Mouse (Mus musculus): Measurements from ENCODE around the gene AC124502.3. TPM values are rescaled to one million over a fixed set of nuclear protein-coding genes. Genes with fewer than 3 reads are reported as not detected.
A peak's percentile ranks its signal among the peaks of the same experiment; 100 is the strongest.

Gene AC124502.3
- polyA plus RNA-seq, 1 experiment: 2.8 TPM

DNA sequence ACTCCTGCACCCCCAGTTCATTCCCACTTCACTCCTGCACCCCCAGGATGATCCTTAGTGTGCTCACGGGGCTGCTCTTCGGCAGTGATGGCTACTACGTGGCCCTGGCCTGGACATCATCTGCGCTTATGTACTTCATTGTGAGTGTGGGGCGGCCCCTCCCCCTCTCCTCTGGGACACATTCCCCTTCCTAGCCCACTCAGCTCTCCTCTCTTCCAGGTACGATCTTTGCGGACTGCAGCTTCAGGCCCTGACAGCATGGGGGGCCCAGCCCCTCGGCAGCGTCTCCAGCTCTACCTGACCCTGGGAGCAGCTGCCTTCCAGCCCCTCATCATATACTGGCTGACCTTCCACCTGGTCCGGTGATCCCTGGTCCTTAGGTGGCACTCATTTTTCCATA, 53.4 kb downstream of the AC124502.3 start:
- TF ChIP-seq POLR2A (IDR thresholded peaks at IDR 0.05; ENCODE audit: borderline replicate concordance, extremely low read depth, insufficient read depth, insufficient read length, poor library complexity, severe bottlenecking) (no peak), CTCF (IDR thresholded peaks at IDR 0.05; ENCODE audit: borderline replicate concordance, extremely low read depth, insufficient read depth, insufficient read length) (no peak)
- DNase-seq (ENCODE audit: low read depth): no peak

DNA sequence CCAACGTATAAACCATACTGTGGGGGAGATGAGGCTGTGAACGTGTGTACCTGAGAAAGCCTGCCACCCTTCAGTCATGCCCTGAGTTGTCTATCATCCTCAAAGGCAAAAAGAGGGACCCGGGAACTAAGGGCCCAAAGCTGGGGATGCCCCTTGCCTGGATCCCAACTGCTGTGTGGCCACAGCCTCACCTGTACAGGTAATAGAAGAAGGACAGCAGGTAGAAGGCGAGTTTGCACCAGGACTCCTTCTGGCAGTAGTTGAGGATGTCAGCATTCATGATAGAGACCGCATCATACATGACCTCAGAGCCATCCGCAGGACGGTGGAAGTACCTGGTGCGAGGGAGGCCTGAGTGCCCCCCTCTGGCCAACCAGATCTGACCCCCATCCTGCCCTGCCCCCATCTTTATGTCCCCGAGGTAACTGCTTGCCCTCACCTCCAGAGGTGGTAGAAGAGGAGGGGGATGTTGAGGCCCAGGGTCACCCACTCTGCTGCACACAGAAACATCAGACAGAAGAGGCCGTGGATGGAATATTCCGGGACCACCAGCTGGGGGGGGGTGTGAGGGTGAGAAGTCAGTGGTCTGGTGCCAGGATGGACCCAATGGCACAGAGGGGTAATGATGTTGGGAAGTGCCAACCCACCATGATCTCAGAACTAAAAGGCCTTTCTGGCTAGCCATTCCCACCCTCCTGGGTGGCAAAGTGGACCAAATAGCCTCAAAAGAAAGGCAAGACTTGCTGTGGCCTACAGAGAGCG, 55.0 kb downstream of the AC124502.3 start:
- no peak for DNase-seq (ENCODE audit: low read depth)
- TF ChIP-seq POLR2A (IDR thresholded peaks at IDR 0.05; ENCODE audit: borderline replicate concordance, extremely low read depth, insufficient read depth, insufficient read length, poor library complexity, severe bottlenecking) (no peak), CTCF (IDR thresholded peaks at IDR 0.05; ENCODE audit: borderline replicate concordance, extremely low read depth, insufficient read depth, insufficient read length) (no peak)

DNA sequence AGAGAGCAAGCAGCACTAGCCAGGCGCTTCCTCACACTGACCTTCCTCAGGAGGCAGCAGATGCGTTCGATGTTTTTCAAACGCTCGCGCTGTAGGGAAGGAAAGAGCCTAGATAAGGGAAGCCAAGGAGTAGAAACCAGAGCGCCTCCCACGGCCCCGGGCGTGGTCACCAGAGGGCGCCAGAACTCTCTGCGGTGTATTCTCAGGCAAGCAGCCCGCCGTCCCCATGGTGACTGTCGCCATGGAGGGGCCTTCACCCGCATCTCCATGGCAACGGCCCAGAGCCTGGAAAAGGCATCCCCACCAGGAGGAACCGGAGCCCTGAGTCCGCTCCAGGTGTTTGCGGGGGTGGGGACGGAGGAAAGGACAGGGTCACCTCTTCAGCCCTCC, 55.5 kb downstream of the AC124502.3 start:
- peak; percentile 98 for DNase-seq (ENCODE audit: low read depth)
- TF ChIP-seq POLR2A (IDR thresholded peaks at IDR 0.05; ENCODE audit: borderline replicate concordance, extremely low read depth, insufficient read depth, insufficient read length, poor library complexity, severe bottlenecking): no peak; the same call in 1 of the 2 replicates
- peak; percentile 92 for TF ChIP-seq CTCF (IDR thresholded peaks at IDR 0.05; ENCODE audit: borderline replicate concordance, extremely low read depth, insufficient read depth, insufficient read length)

DNA sequence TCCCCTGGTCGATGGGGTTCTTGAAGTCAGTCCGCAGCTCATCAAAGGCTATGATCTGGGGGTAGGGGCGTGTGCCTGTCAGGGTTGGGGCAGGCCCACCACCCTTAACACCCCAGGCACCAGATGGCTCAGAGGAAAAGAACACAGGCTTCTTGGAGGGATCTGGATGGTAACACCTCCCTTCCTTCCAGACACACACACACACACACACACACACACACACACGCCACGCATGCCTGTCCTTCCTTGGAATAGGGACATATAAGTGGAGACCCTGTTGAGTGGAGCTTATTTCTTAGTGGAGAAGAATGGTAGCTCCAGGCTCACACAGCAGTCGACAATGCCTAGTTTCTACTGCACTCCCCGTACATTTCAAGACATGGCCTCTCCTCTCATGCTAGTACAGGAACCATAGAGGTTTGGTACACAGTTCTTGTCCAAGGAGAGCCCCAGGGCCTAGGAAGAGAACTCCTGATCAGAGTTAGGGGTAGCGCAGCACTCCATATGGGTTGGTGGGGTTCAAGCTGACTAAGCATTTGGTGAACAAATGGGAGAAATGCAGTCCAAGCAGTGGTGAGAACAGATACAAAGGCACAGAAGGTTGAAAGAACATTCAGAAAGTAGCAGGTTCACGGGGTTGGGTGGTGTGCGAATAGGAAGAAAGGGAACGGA, 56.2 kb downstream of the AC124502.3 start:
- no peak for DNase-seq (ENCODE audit: low read depth)
- TF ChIP-seq CTCF (IDR thresholded peaks at IDR 0.05; ENCODE audit: borderline replicate concordance, extremely low read depth, insufficient read depth, insufficient read length) (no peak), POLR2A (IDR thresholded peaks at IDR 0.05; ENCODE audit: borderline replicate concordance, extremely low read depth, insufficient read depth, insufficient read length, poor library complexity, severe bottlenecking) (no peak)

DNA sequence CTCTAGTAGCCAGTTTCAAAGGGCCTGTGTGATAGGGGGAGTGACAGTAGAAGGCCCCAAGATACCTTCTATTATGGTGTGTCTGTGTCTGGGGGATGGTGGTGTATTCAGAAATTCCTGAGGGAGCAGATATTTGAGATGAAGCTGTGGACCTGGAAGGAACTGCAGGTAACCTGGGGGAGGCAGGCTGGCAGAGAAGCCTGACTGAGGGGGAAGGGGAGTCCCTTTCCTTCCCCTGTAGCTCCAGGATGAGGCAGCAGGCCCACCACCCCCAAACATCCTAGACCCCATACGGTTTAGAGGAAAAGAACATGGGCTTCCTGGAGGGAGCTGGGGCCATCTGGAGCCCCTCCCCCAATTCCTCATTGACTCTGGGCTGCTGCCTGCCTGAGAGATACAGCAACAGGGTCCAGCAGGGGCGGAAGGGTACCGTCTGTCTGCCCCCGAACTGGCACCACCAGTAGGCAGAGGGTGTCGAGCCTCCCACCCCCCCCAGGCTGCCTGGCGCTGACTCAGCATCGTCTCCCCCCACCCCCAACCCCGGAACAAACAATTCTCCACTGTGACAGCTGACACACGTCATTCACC, 57.3 kb downstream of the AC124502.3 start:
- peak; percentile 60 for DNase-seq (ENCODE audit: low read depth)
- no peak for TF ChIP-seq POLR2A (IDR thresholded peaks at IDR 0.05; ENCODE audit: borderline replicate concordance, extremely low read depth, insufficient read depth, insufficient read length, poor library complexity, severe bottlenecking)
- TF ChIP-seq CTCF (IDR thresholded peaks at IDR 0.05; ENCODE audit: borderline replicate concordance, extremely low read depth, insufficient read depth, insufficient read length): no peak

DNA sequence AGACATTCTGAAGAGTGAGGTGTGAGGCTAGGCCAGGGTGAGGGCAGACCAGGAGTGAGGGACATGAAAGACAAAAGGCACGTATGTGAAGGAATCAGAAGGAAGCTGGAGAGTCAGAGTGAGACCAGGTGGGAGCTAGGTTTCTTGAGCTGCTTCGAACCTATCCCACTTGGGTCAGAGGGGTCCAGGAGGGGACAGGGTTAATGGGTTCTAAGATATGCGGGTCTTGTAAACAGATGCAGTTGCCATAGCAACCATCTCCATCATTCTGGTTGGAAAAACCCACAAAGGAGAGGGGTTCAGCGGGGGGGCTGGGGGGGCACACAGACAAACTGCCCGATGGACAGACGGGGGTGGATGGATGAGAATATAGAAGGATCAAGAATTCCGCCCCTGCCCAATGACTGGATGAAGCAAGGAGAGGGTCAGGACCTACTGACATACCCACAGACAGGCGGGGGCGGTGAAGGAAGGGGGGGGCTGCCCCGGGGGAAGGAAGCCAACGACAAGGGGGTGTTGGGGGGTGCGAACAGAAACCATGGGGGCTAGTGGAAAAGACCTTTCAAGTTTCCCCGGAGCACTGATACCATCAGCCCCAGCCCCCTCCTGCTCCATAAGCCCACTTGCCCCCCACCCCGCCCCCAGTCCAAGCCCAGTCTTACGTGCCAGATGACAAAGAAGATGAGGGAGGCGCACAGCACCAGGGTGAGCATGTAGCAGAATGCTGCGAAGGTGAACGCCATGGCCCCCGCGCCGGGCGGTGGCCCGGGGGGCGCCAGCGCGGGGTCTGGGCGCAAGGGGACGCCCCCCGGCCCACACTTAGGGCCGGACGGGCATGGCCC, 59.1 kb downstream of the AC124502.3 start:
- TF ChIP-seq POLR2A (IDR thresholded peaks at IDR 0.05; ENCODE audit: borderline replicate concordance, extremely low read depth, insufficient read depth, insufficient read length, poor library complexity, severe bottlenecking) (no peak), CTCF (IDR thresholded peaks at IDR 0.05; ENCODE audit: borderline replicate concordance, extremely low read depth, insufficient read depth, insufficient read length) (no peak)
- peak; percentile 77 for DNase-seq (ENCODE audit: low read depth)

DNA sequence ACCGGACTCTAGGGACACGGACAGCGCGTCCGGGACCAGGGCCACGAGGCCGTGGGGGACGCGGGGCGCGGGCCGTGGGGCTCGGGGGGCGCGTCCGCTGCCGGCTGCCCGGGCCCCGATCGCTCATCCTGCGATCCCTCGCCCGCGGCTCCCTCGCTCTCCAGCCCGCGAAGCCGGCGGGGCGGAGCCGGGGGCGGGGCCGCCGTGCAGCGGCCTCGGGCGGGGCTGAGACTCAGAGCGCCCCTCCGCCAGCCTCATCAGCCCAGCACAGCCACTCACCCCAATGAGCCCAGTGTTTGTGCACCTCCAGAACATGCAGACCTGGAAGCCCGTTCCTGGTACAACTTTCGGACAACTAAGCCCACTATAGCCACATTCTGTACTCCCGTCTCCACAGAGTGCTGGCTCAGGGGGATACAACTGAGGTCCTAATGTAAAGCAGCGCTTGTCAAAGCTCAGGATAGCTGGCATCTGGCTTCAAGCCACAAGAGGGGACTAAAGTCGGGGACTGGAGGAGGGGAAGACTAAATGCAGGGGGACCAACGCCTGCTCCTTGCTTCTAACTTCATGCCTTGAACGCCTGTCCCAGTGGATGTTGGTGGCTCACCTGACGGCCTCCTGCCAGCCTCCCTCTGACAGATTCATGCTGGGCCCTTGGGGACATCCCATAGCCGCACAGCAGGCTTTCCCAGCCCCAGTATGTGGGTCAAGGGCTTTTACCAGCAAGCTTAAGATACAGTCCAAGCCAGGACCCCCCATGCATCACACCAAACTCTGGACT, 59.9 kb downstream of the AC124502.3 start, which contains the start of gene Cnih2:
Gene Cnih2 (minus strand): TSS at position 159 of the 781 bp plus-strand sequence.
- TF ChIP-seq POLR2A (IDR thresholded peaks at IDR 0.05; ENCODE audit: borderline replicate concordance, extremely low read depth, insufficient read depth, insufficient read length, poor library complexity, severe bottlenecking): peak; percentile 57
- TF ChIP-seq CTCF (IDR thresholded peaks at IDR 0.05; ENCODE audit: borderline replicate concordance, extremely low read depth, insufficient read depth, insufficient read length): no peak

More for the DNA sequence above, 59.9 kb downstream of the AC124502.3 start, which contains the start of gene Cnih2:
- peak; percentile 85 for DNase-seq (ENCODE audit: low read depth)

Other genes starting within 250 kb of the AC124502.3 start
- gene Rbm4, start 245.0 kb upstream of the AC124502.3 start, polyA plus RNA-seq (2012; rRNA removed): 146 and 173 TPM in 2 replicates
- 28.7 and 57.0 TPM in 2 replicates for gene Gm21992, start 227.3 kb upstream of the AC124502.3 start, polyA plus RNA-seq (2012; rRNA removed)
- 70.7 and 85.4 TPM in 2 replicates for gene Rbm14, start 227.3 kb upstream of the AC124502.3 start, polyA plus RNA-seq (2012; rRNA removed)
- gene Ccs, start 199.6 kb upstream of the AC124502.3 start, polyA plus RNA-seq (2012; rRNA removed): 42.3 and 45.1 TPM in 2 replicates
- 0.30 and 0.62 TPM in 2 replicates for gene Ccdc87, start 199.5 kb upstream of the AC124502.3 start, polyA plus RNA-seq (2012; rRNA removed)
- 73.6 and 85.2 TPM in 2 replicates for gene Ctsf, start 183.8 kb upstream of the AC124502.3 start, polyA plus RNA-seq (2012; rRNA removed)
- 0.95 and 1.7 TPM in 2 replicates for gene Actn3, start 161.0 kb upstream of the AC124502.3 start, polyA plus RNA-seq (2012; rRNA removed)
- 32.0 and 48.4 TPM in 2 replicates for gene Zdhhc24, start 160.2 kb upstream of the AC124502.3 start, polyA plus RNA-seq (2012; rRNA removed)
- gene Bbs1, start 132.3 kb upstream of the AC124502.3 start, polyA plus RNA-seq (2012; rRNA removed): 18.5 and 27.6 TPM in 2 replicates
- 111 and 122 TPM in 2 replicates for gene Dpp3, start 110.6 kb upstream of the AC124502.3 start, polyA plus RNA-seq (2012; rRNA removed)
- 10.3 and 14.2 TPM in 2 replicates for gene Peli3, start 95.8 kb upstream of the AC124502.3 start, polyA plus RNA-seq (2012; rRNA removed)
- gene Mrpl11, start 76.7 kb upstream of the AC124502.3 start, polyA plus RNA-seq (2012; rRNA removed): 70.0 and 81.9 TPM in 2 replicates
- gene Npas4, start 48.6 kb upstream of the AC124502.3 start, polyA plus RNA-seq (2012; rRNA removed): 4.1 and 7.8 TPM in 2 replicates
- 31.1 and 34.9 TPM in 2 replicates for gene Slc29a2, start 15.0 kb upstream of the AC124502.3 start, polyA plus RNA-seq (2012; rRNA removed)
- gene B4gat1, start 65 bp upstream of the AC124502.3 start, polyA plus RNA-seq (2012; rRNA removed): 46.8 and 49.8 TPM in 2 replicates
- 32.9 and 39.8 TPM in 2 replicates for gene Brms1, start 2.5 kb downstream of the AC124502.3 start, polyA plus RNA-seq (2012; rRNA removed)
- gene Rin1, start 11.6 kb downstream of the AC124502.3 start, polyA plus RNA-seq (2012; rRNA removed): 4.0 and 4.3 TPM in 2 replicates
- 15.5 and 24.7 TPM in 2 replicates for gene Cd248, start 29.2 kb downstream of the AC124502.3 start, polyA plus RNA-seq (2012; rRNA removed)
- 6.8 and 10.7 TPM in 2 replicates for gene Tmem151a, start 46.6 kb downstream of the AC124502.3 start, polyA plus RNA-seq (2012; rRNA removed)
- 62.8 and 63.2 TPM in 2 replicates for gene Yif1a, start 49.6 kb downstream of the AC124502.3 start, polyA plus RNA-seq (2012; rRNA removed)
- gene Cnih2, start 59.6 kb downstream of the AC124502.3 start, polyA plus RNA-seq (2012; rRNA removed): 467 and 494 TPM in 2 replicates
- gene Rab1b, start 68.2 kb downstream of the AC124502.3 start, polyA plus RNA-seq (2012; rRNA removed): 195 and 205 TPM in 2 replicates
- gene Klc2, start 79.7 kb downstream of the AC124502.3 start, polyA plus RNA-seq (2012; rRNA removed): 117 and 134 TPM in 2 replicates
- gene Pacs1, start 234.2 kb downstream of the AC124502.3 start, polyA plus RNA-seq (2012; rRNA removed): 50.2 and 71.6 TPM in 2 replicates

Measured in brain, embryonic 14.5 days (tissue).